Mouse (Mus musculus): ENCODE results near the gene Aicda. TPM values are rescaled to one million over a fixed set of nuclear protein-coding genes. Genes with fewer than 3 reads are reported as not detected.

Gene Aicda
- polyA plus RNA-seq, 1 experiment = not detected

GRCm38 (mm10) chr6:122522595-122522994 is 31.0 kb upstream of the Aicda start:
- no peaks in the 10 kb centered on the region for H3K79me2 ChIP-seq (ENCODE audit: control insufficient read depth, insufficient read depth)
- no peaks in the 10 kb centered on the region for H3K36me3 ChIP-seq (ENCODE audit: control insufficient read depth, insufficient read depth)
- TF ChIP-seq USF1 (IDR thresholded peaks at IDR 0.05; ENCODE audit: low read depth) (no peak), POLR2A (IDR thresholded peaks at IDR 0.05; ENCODE audit: insufficient read length, low read depth) (no peak), CEBPB (IDR thresholded peaks at IDR 0.05; ENCODE audit: insufficient read depth, poor library complexity, severe bottlenecking) (no peak), TCF12 (IDR thresholded peaks at IDR 0.05; ENCODE audit: insufficient read depth, poor library complexity, severe bottlenecking) (no peak), E2F4 (IDR thresholded peaks at IDR 0.05; ENCODE audit: insufficient read depth) (no peak), MAX (IDR thresholded peaks at IDR 0.05; ENCODE audit: low read depth) (no peak), TCF3 (IDR thresholded peaks at IDR 0.05; ENCODE audit: insufficient read length, low read depth) (no peak), SRF (IDR thresholded peaks at IDR 0.05; ENCODE audit: control insufficient read depth, insufficient read length, low read depth) (no peak), POLR2AphosphoS2 (IDR thresholded peaks at IDR 0.05; ENCODE audit: insufficient read length, low read depth) (no peak), MYOD1 (IDR thresholded peaks at IDR 0.05; ENCODE audit: control insufficient read depth in 1 of 3, insufficient read length in 2 of 3, low read depth in 2 of 3) (no peak)
- H3K4me3 ChIP-seq = no peak overlapping the region
- H3ac ChIP-seq (ENCODE audit: control insufficient read depth, insufficient read length) = no peak overlapping the region
- no peaks in the 10 kb centered on the region for H3K27me3 ChIP-seq (ENCODE audit: control insufficient read depth, insufficient read depth, insufficient read length)
- H3K4me2 ChIP-seq (ENCODE audit: low read depth) = no peak overlapping the region

- H3K79me2 ChIP-seq (ENCODE audit: control insufficient read depth, insufficient read depth) = no peaks in the 10 kb centered on the region
- H3K27me3 ChIP-seq (ENCODE audit: control insufficient read depth, insufficient read depth, insufficient read length) = no peaks in the 10 kb centered on the region
- TF ChIP-seq MYOD1 (IDR thresholded peaks at IDR 0.05; ENCODE audit: control insufficient read depth in 1 of 3, insufficient read length in 2 of 3, low read depth in 2 of 3) (no peak), MYOG (IDR thresholded peaks at IDR 0.05; ENCODE audit: control insufficient read depth in 1 of 3, insufficient read depth in 1 of 3, insufficient read length in 2 of 3, low read depth in 2 of 3) (no peak), POLR2AphosphoS2 (IDR thresholded peaks at IDR 0.05; ENCODE audit: insufficient read length, low read depth) (no peak), TCF3 (IDR thresholded peaks at IDR 0.05; ENCODE audit: insufficient read length, low read depth) (no peak), E2F4 (IDR thresholded peaks at IDR 0.05; ENCODE audit: insufficient read depth) (no peak), POLR2A (IDR thresholded peaks at IDR 0.05; ENCODE audit: insufficient read length, low read depth) (no peak), TCF12 (IDR thresholded peaks at IDR 0.05; ENCODE audit: insufficient read depth, poor library complexity, severe bottlenecking) (no peak), USF1 (IDR thresholded peaks at IDR 0.05; ENCODE audit: low read depth) (no peak), MAX (IDR thresholded peaks at IDR 0.05; ENCODE audit: low read depth) (no peak), SRF (IDR thresholded peaks at IDR 0.05; ENCODE audit: control insufficient read depth, insufficient read length, low read depth) (no peak), CEBPB (IDR thresholded peaks at IDR 0.05; ENCODE audit: insufficient read depth, poor library complexity, severe bottlenecking) (no peak), REST (IDR thresholded peaks at IDR 0.05; ENCODE audit: insufficient read depth, insufficient read length) (no peak)
- H3K4me3 ChIP-seq = no peak overlapping the region
- no peak overlapping the region for H3K4me2 ChIP-seq (ENCODE audit: low read depth)
- no peaks in the 10 kb centered on the region for H3K36me3 ChIP-seq (ENCODE audit: control insufficient read depth, insufficient read depth)
- H3ac ChIP-seq (ENCODE audit: control insufficient read depth, insufficient read length) = no peak overlapping the region
Measured at GRCm38 (mm10) chr6:122523289-122523688, 30.3 kb upstream of the Aicda start.

GRCm38 (mm10) chr6:122527596-122527995 is 26.0 kb upstream of the Aicda start:
- Histone ChIP-seq H3K4me3 (no peak overlapping the region), H3ac (ENCODE audit: control insufficient read depth, insufficient read length) (no peak overlapping the region), H3K27me3 (ENCODE audit: control insufficient read depth, insufficient read depth, insufficient read length) (no peaks in the 10 kb centered on the region), H3K36me3 (ENCODE audit: control insufficient read depth, insufficient read depth) (no peaks in the 10 kb centered on the region), H3K4me2 (ENCODE audit: low read depth) (no peak overlapping the region), H3K79me2 (ENCODE audit: control insufficient read depth, insufficient read depth) (no peaks in the 10 kb centered on the region)
- TF ChIP-seq CEBPB (IDR thresholded peaks at IDR 0.05; ENCODE audit: insufficient read depth, poor library complexity, severe bottlenecking) (no peak), POLR2AphosphoS2 (IDR thresholded peaks at IDR 0.05; ENCODE audit: insufficient read length, low read depth) (no peak), SRF (IDR thresholded peaks at IDR 0.05; ENCODE audit: control insufficient read depth, insufficient read length, low read depth) (no peak), MAX (IDR thresholded peaks at IDR 0.05; ENCODE audit: low read depth) (no peak), REST (IDR thresholded peaks at IDR 0.05; ENCODE audit: insufficient read depth, insufficient read length) (no peak), MYOG (IDR thresholded peaks at IDR 0.05; ENCODE audit: control insufficient read depth in 1 of 3, insufficient read depth in 1 of 3, insufficient read length in 2 of 3, low read depth in 2 of 3) (no peak), TCF12 (IDR thresholded peaks at IDR 0.05; ENCODE audit: insufficient read depth, poor library complexity, severe bottlenecking) (no peak), TCF3 (IDR thresholded peaks at IDR 0.05; ENCODE audit: insufficient read length, low read depth) (no peak), POLR2A (IDR thresholded peaks at IDR 0.05; ENCODE audit: insufficient read length, low read depth) (no peak), E2F4 (IDR thresholded peaks at IDR 0.05; ENCODE audit: insufficient read depth) (no peak), USF1 (IDR thresholded peaks at IDR 0.05; ENCODE audit: low read depth) (no peak), MYOD1 (IDR thresholded peaks at IDR 0.05; ENCODE audit: control insufficient read depth in 1 of 3, insufficient read length in 2 of 3, low read depth in 2 of 3) (no peak)

GRCm38 (mm10) chr6:122528136-122528535 is 25.5 kb upstream of the Aicda start:
- no peaks in the 10 kb centered on the region for H3K36me3 ChIP-seq (ENCODE audit: control insufficient read depth, insufficient read depth)
- no peak overlapping the region for H3K4me3 ChIP-seq
- no peaks in the 10 kb centered on the region for H3K27me3 ChIP-seq (ENCODE audit: control insufficient read depth, insufficient read depth, insufficient read length)
- no peaks in the 10 kb centered on the region for H3K79me2 ChIP-seq (ENCODE audit: control insufficient read depth, insufficient read depth)
- H3ac ChIP-seq (ENCODE audit: control insufficient read depth, insufficient read length) = no peak overlapping the region
- H3K4me2 ChIP-seq (ENCODE audit: low read depth) = no peak overlapping the region
- TF ChIP-seq MYOD1 (IDR thresholded peaks at IDR 0.05; ENCODE audit: control insufficient read depth in 1 of 3, insufficient read length in 2 of 3, low read depth in 2 of 3) (no peak), POLR2AphosphoS2 (IDR thresholded peaks at IDR 0.05; ENCODE audit: insufficient read length, low read depth) (no peak), POLR2A (IDR thresholded peaks at IDR 0.05; ENCODE audit: insufficient read length, low read depth) (no peak), MAX (IDR thresholded peaks at IDR 0.05; ENCODE audit: low read depth) (no peak), MYOG (IDR thresholded peaks at IDR 0.05; ENCODE audit: control insufficient read depth in 1 of 3, insufficient read depth in 1 of 3, insufficient read length in 2 of 3, low read depth in 2 of 3) (no peak), SRF (IDR thresholded peaks at IDR 0.05; ENCODE audit: control insufficient read depth, insufficient read length, low read depth) (no peak), E2F4 (IDR thresholded peaks at IDR 0.05; ENCODE audit: insufficient read depth) (no peak), TCF12 (IDR thresholded peaks at IDR 0.05; ENCODE audit: insufficient read depth, poor library complexity, severe bottlenecking) (no peak), USF1 (IDR thresholded peaks at IDR 0.05; ENCODE audit: low read depth) (no peak), CEBPB (IDR thresholded peaks at IDR 0.05; ENCODE audit: insufficient read depth, poor library complexity, severe bottlenecking) (no peak), REST (IDR thresholded peaks at IDR 0.05; ENCODE audit: insufficient read depth, insufficient read length) (no peak), TCF3 (IDR thresholded peaks at IDR 0.05; ENCODE audit: insufficient read length, low read depth) (no peak)
